Mouse (Mus musculus) neutrophil, adult 5-6 weeks (primary cell): ENCODE measurements around the gene Myg1. TPM values are rescaled to one million over a fixed set of nuclear protein-coding genes. Genes with fewer than 3 reads are reported as not detected.
"Not testable (repeated sequence)": the region's sequence is repeated elsewhere in the genome, so short reads cannot be mapped to it uniquely, and the experiment has no call there.

Source experiments
- ATAC-seq: fragments of 151-379, 151-347 bp; 2 replicates; pipeline ENCODE4 v1.8.0; 2017; ENCODE audit warnings: mild to moderate bottlenecking, moderate TSS enrichment; ENCODE audit not compliant: insufficient number of reproducible peaks, poor library complexity, low FRiP score, severe bottlenecking; ENCODE audit errors: extremely low read depth
- total RNA-seq: library from RNA; stranded (forward); fragments of 200-1000 nt; gene quantifications from 2 replicates; pipeline ENCODE4 v1.2.3, GENCODE M21; 2017

Gene Myg1
- 44.2 and 56.0 TPM in 2 replicates for total RNA-seq

DNA sequence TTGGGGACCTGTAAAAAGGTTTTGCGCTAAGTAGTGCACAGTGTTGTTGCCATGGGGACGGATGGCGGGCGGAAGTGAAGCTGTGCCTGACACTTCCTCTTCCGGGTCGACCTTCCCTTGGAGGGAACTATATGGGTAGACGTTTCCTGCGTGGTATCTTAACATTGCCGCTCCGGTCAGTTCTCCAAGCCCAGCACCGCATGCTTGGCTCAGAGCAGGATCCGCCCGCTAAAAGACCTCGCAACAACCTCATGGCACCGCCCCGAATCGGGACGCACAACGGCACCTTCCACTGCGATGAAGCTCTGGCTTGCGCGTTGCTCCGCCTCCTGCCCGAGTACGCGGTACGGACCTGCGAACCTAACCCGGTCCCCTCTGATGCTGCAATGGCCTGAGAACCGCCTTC is at the start of gene Myg1:
TSS of gene Myg1 (plus strand) at position 100 of the 406 bp plus-strand sequence.
- peak; percentile 92 for ATAC-seq

DNA sequence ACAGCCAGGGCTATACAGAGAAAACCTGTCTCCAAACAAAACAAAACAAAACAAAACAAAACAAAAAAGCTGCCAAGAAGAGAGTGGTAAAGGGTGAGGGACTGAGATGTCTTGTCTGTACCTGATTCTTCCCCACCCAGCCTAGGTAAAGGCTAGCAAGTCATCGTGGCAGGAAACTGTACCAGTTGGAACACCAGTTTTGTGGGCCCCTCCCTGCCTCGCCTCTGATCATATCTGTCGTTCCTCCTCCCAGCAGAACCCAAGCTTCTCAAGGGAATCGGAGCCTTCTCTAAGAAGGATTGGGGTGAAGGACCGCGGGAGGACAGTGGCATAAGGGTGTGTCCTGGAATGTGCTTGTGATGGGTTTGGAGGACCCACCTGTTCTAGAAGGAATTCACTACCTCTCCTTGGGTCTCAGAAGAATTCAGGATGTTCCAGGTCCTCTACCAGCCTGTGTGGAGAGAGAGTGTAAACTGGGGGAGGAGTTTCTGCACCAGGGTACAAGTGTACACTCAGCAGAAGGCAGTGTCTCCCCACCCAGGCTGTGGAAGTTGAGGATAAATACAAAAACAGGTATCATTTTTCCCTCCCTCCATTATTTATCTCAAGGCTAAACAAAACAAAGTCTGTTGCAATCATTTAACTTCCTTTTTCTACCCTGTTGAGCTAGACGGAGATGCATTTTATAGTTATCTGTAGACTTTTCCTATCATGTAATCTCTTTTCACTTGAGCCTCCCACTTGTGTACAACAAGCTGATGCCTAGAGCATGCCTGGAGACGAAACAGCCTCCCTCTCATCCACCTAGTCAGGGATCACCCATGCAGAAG is 48.8 kb upstream of the Myg1 start:
- no peak for ATAC-seq

DNA sequence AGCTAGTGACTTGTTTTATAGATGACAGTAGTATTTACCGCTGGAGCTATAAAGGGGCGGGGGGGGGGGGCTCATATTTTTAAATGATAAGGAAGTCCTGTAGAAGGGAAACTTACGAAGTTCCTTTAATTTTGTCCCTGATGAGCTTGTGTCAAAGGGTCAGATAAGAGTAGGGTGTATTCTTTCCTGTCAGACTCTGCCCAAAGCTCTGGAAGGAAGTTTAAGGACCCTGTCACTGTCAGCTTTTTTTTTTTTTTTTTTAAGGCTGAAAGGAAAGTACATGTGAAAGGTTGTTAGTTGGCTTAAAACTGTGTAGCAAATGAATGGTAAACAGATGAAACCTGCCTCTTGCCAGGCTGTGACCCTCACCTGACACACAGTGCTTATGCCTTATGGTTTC is 47.9 kb upstream of the Myg1 start:
- ATAC-seq = no peak

DNA sequence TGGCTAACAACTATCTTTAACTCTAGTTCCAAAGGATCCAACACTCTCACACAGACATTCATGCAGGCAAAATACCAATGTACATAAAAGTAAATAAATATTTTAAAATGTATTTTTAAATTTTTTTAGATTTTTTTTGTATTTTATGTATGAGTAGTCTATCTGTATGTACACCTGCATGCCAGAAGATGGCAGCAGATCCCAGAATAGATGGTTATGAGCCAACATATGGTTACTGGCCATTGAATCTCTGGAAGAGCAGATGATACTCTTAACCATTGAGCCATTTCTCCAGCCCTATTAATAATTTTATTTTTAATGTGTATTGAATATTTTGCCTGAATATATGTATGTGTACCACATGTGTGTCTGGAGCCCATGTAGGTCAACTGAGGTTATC is 44.1 kb upstream of the Myg1 start:
- ATAC-seq = peak; percentile 69

DNA sequence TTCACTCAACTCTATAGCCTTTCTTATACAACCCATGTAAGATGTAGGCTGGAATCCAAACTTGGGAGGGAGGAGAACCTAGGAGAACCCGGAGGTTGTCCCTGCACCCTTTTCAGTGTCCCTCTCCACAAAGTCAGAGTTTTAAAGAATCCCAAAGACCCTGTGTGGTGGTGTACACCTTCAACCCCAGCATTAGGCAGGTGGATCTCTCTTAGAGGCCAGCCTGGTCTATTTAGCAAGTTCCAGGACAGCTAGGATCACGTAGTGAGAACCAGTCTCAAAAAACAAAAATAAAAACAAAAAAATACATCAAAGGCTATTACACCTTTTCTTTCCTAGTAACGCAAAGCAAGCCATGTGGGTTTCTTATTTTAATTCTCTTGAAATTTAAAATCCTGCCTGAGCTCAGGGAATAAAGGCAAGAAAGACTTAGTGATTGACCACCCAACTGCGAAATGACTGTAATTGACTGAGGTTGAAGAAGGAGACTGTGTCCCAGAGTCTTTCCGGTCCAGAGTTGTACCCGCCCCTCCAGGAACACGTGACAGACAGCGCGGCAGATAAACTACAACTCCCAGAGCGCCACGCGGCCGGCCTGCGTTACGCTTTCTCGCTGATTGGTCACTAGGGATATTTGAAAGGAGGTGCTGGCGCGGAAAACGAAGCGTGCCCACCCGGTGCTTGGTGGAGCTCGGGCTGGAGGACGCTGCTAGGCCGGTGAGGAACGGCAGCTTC is 35.7 kb upstream of the Myg1 start, which contains the start of gene Espl1:
TSS of gene Espl1 (plus strand) at position 634 of the 735 bp plus-strand sequence.
- peak; percentile 100 for ATAC-seq

DNA sequence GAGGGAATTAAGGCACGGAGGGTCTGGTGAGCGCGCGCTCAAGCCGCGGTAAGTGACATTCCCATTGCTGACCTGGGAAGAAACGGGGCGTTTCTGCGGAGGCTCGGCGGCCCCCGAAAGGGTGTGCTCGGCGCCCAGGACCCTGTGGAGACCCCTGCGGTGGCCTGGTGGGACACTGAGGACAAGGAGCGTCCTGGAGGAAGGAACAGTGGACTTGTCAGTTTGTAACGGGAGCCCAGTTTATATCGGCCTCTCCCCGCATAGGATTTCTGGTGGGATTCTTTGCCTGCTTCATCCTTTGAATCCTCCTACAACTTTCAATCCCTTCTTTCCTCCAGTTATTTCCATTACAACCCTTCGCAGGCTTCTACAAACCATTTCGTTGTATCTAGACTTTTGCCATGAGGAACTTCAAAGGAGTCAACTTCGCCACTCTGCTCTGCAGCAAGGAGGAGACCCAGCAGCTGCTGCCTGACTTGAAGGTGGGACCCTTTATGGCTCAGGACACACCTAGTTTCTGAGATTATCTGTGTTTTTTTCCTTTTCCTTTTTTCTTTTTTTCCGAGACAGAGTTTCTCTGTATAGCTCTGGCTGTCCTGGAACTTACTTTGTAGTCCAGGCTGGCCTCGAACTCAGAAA is 35.0 kb upstream of the Myg1 start:
- no peak for ATAC-seq

DNA sequence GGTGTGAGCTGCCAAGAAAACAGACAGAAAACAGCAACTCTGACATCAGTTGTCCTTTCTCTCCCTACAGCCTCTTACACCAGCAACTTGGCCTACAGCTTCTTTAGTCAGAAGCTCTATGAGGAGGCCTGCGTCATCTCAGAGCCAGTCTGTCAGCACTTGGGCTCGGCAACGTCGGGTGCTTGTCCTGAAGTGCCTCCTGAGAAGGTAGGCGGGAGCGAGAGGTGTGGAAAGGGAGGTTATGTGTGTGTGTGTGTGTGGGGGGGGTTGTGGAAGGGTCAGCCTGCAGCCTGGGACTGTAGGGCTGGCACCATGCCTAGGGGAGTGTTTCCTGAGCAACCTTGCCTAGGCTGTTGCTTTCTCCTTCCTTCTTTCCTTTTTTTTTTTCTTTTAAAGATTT is 29.0 kb upstream of the Myg1 start:
- no peak for ATAC-seq

DNA sequence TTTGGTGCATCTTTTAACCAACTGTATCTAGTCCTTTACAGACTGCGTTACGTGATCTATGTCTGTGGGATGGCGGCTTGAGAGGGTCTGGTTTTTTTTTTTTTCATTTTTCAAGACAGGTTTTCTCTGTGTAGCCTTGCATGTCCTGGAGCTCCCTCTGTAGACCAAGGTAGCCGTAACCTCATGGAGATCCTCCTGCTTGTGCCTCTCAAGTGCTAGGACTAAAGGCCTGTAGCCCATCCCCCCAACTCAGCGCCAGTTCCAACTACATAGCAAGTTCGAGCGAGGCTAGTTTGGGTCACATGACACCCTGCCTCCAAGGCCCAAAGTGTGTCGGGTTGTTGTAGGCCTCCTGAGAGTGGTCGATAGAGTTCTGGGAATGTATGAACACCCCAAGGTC is 22.8 kb upstream of the Myg1 start:
- ATAC-seq = no peak

DNA sequence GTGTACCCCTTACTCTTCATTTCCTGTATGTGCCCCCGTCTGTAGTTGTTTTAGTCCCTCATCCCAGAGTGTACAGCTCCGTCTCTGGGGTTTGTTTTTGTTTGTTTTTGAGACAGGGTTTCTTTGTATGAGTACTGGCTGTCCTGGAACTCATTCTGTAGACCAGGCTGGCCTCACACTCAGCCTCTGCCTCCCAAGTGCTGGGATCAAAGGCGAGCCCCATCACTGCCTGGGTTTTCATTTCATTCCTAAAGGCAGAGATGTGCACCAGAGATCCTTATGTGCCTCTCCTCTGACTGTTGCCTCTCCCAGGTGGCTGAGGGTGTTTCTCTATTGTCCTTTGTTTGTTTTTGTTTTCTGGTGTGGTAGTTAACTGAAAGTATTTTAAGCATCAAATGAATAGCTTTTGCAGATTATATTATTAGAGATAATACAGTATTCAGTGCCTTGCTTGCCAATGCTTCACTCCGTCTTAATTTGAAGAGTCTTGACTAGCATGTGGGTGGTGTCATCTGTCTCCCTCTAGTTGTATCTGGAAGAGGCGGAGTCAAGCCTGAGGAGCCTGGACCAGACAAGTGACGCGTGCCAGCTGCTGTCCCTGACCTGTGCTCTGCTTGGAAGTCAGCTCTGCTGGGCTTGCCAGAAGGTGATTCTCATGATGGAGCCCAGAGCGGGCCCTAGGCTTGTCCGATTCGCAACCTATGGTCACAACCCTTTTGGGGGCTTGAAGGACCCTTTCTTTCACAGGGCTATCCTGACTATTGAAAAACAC is 21.2 kb upstream of the Myg1 start:
- ATAC-seq = no peak

DNA sequence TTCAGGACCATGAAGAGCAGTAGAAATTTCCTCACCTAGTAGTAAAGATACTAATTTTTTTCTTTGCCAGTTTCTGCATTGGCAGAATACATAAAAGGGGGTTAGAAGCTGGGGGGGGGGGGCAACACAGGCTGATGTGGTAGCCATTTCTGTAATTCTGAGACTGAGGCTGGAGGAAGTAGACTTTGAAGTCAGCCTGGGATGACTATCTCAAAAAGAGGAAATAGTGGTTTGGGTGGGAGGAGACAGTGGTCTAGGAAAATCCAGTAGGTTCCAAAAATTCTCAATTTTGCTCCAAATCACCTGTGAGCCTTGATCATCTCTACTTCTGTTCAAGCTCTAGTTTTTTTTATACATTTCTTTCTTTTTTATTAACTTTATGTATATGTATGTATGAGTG is 20.0 kb upstream of the Myg1 start:
- ATAC-seq = no peak

DNA sequence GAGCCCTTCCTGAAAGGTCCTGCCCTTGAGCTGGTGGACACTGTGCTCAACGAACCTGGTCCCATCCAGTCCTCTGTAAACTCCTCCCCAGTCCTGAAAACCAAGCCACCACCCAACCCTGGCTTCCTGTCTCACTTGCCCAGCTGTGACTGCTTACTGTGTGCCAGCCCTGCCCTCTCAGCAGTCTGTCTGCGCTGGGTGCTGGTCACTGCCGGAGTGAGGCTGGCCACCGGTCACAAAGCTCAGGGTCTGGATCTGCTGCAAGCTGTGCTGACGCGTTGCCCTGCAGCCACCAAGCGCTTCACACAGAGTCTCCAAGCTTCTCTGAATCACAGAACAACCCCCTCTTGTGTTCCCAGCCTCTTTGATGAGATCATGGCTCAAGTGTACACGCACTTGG is 16.2 kb upstream of the Myg1 start:
- no peak for ATAC-seq

DNA sequence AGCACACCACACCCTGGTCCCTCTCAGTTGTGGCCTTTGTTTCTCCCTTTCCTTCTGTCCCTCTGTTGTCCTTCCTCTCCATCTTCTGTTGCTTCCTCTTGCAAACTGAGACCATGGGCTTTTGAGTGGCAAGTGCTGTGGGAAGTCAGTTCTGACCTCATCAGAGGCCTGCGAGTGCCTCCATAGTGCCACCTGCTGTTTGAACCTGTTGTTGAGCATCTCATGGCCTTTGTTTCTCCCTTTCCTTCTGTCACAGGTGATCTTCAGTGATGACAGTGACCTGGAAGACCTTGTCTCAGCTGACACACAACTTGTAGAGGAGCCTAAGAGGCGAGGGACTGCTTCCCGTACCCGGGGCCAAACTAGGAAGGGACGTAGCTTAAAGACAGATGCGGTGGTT is 15.2 kb upstream of the Myg1 start:
- peak; percentile 85 for ATAC-seq

DNA sequence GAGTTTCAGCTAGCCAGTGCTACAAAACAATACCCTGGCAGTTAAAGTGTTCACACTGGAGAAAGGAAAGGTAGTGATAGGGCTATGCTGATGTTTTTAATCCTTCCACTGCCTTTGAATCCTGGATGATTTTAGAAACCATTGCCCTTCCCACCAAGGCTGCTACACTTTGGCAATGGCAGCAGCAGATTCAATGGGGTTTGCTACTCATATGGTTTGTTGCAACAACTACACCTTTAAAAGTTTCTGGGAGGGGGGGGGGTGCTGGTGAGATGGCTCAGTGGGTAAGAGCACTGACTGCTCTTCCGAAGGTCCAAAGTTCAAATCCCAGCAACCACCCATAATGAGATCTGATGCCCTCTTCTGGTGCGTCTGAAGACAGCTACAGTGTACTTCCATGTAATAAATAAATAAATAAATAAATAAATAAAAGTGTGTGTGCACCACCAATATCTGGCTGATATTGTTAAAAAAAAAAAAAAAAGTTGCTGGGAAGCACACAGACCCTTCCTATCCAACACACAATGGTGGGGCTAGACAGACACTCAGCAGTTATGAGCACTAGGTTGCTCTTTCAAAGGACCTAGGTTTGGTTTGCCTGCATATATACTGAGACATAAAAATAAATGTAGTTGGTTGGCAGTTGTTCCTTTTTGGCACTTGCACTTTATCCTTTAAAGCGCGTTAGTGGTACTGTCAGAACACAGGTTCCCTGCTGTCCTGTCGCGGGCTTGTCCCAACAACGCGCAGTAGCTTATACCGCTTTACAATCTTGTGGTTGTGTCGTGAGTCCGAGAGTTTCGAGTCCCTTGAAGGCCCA is 6.6 kb upstream of the Myg1 start:
- ATAC-seq = no peak

DNA sequence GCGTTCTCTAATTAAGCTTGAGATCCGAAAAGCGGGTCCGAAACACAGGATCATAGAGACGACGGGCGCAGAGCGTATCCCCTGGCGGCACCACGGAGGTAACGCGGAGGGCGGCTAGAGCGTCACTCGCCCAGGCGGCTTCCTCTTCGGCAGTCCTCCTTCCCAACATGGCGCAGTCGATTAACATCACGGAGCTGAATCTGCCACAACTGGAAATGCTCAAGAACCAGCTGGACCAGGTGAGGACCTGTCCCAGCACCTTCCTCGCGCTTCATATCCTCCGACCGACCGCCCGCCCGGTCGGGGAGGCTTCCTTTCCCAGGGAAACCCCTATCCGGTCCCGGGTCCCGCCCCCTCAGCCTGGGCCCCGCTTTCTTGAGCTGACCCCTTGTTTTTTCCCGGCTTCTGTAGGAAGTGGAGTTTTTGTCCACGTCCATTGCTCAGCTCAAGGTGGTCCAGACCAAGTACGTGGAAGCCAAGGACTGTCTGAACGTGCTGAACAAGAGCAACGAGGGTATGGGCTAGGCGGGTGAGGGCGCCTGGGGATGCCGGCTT is 5.4 kb upstream of the Myg1 start, which contains the start of gene Pfdn5:
TSS of gene Pfdn5 (plus strand) at position 95 of the 555 bp plus-strand sequence.
- peak; percentile 98 for ATAC-seq

DNA sequence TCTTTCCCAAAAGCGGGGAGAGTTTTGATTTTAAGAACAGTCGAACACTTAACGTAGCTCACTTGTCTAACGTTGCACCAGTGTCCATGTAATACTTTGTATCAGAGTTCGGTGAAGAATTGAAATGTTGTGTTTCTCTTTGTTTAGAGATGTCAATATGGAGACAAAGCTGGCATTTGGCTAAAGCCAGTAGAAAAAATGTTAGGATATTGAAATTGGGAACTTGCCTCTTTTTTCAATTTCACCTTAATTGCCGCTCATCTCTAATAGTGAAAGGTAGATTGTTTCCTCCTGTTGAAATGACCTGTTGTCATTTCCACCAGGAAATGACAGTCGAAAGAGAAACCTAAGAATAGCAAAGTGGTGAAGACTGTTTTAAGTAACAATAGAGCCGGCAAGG is 4.6 kb upstream of the Myg1 start:
- no peak for ATAC-seq

DNA sequence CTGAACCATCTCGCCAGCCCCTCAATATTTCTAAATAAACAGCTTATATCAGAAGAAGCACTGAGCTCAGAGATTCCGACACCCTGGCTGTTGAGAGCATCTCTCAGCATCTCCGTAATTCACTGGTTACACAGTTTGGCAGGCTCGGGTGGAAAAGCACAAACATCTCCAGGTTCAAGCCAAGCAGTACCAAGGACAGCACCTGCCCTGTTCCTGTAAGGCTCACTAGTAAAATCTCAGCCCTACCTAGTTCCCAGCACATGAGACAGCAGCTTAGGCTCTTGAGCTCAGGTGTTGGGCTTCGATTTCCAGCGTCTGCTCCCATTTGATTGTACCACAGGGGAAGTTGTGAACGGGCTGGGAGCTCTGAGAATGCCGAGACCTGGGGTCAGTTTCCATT is 3.7 kb downstream of the Myg1 start:
- ATAC-seq = no peak

DNA sequence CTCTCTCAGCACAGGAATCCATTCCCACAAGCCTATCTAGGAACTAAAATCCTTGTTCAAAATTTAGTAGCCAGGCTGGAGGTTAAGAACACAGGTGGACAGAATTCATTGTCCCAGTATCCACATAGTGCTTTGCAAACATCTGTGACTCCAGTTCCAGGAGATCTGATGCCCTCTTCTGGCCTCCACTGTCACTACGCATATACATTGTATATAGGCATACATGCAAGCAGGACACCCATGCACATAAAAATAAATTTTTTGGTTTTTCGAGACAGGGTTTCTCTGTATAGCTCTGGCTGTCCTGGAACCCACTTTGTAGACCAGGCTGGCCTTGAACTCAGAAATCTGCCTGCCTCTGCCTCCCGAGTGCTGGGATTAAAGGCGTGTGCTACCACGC is 4.4 kb downstream of the Myg1 start:
- not testable (repeated sequence) for ATAC-seq

DNA sequence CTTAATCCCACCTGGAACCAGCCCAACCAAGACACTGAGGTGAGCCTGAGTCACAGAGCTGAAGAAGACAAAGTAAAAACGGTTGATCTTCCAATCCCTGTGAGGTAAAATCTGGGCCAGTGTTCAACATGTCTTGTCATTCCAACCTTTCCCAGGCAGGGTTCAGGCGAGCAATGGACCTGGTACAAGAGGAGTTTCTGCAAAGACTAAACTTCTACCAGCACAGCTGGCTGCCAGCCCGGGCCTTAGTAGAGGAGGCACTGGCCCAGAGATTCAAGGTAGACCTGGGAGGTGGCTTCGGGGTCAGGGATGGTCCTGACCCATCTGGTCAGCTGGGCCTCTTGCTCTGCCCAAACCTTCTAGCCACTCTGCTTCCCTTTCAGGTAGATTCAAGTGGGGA is 5.4 kb downstream of the Myg1 start:
- ATAC-seq = no peak
